Mouse (Mus musculus): Measurements from ENCODE around the gene Phkb. TPM values are rescaled to one million over a fixed set of nuclear protein-coding genes. Genes with fewer than 3 reads are reported as not detected.

The Phkb gene
- polyA plus RNA-seq, 1 experiment from 2014 or later, result 44.9 TPM

DNA sequence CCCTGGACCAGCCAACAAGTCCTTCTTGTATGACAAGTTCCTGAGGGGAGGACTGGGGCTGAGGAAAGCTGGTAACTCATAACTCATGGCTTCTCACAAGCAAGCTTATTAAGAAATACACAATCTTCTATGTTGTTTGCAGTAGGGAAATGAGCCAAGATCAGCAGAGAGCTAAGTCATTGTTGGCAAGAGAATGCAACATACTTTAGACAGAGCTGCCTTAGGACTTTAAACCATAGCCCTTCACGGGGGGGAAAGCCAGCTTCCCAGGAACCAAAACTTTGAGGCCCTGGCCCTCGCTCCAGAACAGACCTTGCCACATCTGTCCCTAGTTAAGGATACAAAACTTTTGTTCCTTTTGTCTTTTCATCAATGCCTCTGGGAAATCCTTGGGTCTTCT is 30.9 kb downstream of the Phkb start:
- Histone ChIP-seq H3K36me3 (replicated peaks) (no peaks in the 10 kb centered on the region), H3K27me3 (replicated peaks; ENCODE audit: low read depth, poor library complexity, severe bottlenecking) (no peaks in the 10 kb centered on the region), H3K27ac (replicated peaks) (no peak overlapping the region), H3K4me1 (no peaks in the 10 kb centered on the region), H3K4me3 (no peak overlapping the region), H3K9me3 (no peaks in the 10 kb centered on the region)
- WGBS, result 70% methylated on average over 2 of the region's 2 CpGs
- DNase-seq (ENCODE audit: low spot score), result no peak

DNA sequence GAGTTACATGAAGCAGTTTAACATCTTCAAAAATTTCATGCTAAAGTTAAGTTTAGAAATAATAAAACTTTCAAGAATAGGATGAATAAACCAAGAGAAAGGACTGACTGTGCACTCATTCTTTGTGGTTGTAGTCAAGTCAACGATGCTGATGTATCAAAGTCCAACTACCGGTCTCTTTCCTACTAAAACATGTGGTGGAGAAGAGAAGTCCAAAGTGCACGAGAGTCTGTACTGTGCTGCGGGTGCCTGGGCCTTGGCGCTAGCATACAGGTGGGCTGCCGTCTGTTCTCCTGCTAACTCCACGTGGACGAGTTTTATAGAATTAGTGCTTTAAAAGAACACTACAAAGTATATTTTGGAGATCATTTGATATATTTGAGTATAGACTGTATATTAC is 37.2 kb downstream of the Phkb start:
- Histone ChIP-seq H3K36me3 (replicated peaks) (peaks cover 31% of the 10 kb centered on the region), H3K4me3 (no peak overlapping the region), H3K27me3 (replicated peaks; ENCODE audit: low read depth, poor library complexity, severe bottlenecking) (no peaks in the 10 kb centered on the region), H3K9me3 (no peaks in the 10 kb centered on the region), H3K27ac (replicated peaks) (no peak overlapping the region), H3K4me1 (no peaks in the 10 kb centered on the region)
- WGBS, result 93% methylated on average over 8 of the region's 8 CpGs
- DNase-seq (ENCODE audit: low spot score), result no peak

DNA sequence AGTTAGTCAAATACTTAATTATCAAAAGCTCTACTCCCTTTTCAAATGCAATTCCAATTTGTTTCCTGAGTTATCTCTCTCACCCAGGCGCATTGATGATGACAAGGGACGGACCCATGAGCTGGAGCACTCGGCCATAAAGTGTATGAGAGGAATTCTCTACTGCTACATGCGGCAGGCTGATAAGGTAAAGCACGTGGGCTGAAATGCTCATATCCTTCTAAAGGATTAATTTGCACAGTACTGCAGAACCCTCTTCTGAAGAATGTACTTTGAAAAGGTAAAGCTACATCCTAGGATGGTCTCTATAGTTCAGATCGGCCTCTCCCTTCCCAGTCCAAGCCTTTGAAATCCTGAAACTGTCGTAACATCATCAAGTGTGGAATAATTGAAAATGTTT is 38.9 kb downstream of the Phkb start:
- Histone ChIP-seq H3K27me3 (replicated peaks; ENCODE audit: low read depth, poor library complexity, severe bottlenecking) (no peaks in the 10 kb centered on the region), H3K4me1 (no peaks in the 10 kb centered on the region), H3K4me3 (no peak overlapping the region), H3K9me3 (no peaks in the 10 kb centered on the region), H3K36me3 (replicated peaks) (peaks cover 38% of the 10 kb centered on the region), H3K27ac (replicated peaks) (no peak overlapping the region)
- WGBS, result 91% methylated on average over 7 of the region's 7 CpGs
- DNase-seq (ENCODE audit: low spot score), result no peak

DNA sequence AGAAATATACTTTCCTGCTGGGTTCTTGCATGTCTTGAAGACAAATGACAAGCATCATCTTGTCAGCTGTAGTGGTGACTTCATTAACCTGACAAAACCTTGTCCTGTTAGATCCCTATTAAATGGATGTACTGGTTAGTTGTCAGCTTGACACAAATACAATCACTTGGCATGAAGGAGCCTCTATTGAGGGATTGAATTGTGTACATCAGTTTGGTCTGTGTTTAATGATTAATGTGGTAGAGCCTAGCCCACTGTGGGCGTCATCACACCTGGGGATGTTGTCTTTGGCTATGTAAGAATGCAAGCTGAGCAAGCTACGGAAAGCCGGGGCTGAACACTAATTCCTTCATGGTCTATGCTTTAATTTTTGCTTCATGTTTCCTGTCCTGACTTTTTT is 44.1 kb downstream of the Phkb start:
- H3K27ac ChIP-seq (replicated peaks), result no peak overlapping the region
- no peaks in the 10 kb centered on the region for H3K9me3 ChIP-seq
- peaks cover 42% of the 10 kb centered on the region for H3K36me3 ChIP-seq (replicated peaks)
- 92% methylated on average over 3 of the region's 3 CpGs for WGBS
- no peaks in the 10 kb centered on the region for H3K27me3 ChIP-seq (replicated peaks; ENCODE audit: low read depth, poor library complexity, severe bottlenecking)
- H3K4me3 ChIP-seq, result no peak overlapping the region
- no peaks in the 10 kb centered on the region for H3K4me1 ChIP-seq
- no peak for DNase-seq (ENCODE audit: low spot score)

DNA sequence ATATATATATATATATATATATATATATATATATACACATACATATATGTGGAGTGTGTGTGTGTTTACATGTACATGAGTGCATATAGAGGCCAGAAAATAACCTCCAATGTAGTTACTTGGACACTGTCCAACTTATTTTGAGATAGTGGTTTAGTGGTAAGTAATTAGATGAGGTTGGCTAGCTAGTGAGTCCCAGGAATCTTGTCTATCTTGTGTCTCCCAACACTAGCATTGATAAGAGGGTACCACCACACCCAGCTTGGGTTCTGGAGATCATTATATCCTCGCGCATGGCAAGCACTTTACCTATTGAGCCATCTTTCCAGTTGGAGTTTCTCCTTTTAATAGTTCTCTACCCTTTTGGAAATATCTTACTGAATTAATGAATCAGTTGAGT is 56.9 kb downstream of the Phkb start:
- Histone ChIP-seq H3K36me3 (replicated peaks) (peaks cover 16% of the 10 kb centered on the region), H3K4me3 (no peak overlapping the region), H3K27ac (replicated peaks) (no peak overlapping the region), H3K4me1 (no peaks in the 10 kb centered on the region), H3K9me3 (no peaks in the 10 kb centered on the region), H3K27me3 (replicated peaks; ENCODE audit: low read depth, poor library complexity, severe bottlenecking) (no peaks in the 10 kb centered on the region)
- 90% methylated on average over 2 of the region's 2 CpGs for WGBS
- DNase-seq (ENCODE audit: low spot score), result no peak

DNA sequence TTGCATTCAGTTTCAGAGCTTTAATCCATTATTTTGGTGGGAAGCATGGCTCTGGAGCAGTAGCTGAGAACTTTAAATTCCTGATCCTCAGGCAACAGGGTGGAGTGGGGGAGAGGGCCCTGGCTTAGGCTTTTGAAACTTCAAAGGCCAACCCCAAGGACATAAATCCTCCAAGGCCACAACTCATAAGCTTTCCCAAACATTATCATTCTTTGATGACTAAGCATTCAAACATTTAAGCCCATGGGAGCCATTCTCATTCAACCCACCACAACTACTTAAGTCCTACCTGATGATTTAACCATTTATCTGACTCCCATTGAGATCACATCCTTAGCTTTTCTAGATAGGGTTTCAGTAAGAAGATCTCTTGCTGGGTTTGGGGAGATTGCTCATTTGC is 84.2 kb downstream of the Phkb start:
- Histone ChIP-seq H3K9me3 (no peaks in the 10 kb centered on the region), H3K27me3 (replicated peaks; ENCODE audit: low read depth, poor library complexity, severe bottlenecking) (no peaks in the 10 kb centered on the region), H3K27ac (replicated peaks) (no peak overlapping the region), H3K36me3 (replicated peaks) (peaks cover 9% of the 10 kb centered on the region; the same call in 1 of the 2 replicates), H3K4me3 (no peak overlapping the region), H3K4me1 (no peaks in the 10 kb centered on the region)
- no peak for DNase-seq (ENCODE audit: low spot score)

DNA sequence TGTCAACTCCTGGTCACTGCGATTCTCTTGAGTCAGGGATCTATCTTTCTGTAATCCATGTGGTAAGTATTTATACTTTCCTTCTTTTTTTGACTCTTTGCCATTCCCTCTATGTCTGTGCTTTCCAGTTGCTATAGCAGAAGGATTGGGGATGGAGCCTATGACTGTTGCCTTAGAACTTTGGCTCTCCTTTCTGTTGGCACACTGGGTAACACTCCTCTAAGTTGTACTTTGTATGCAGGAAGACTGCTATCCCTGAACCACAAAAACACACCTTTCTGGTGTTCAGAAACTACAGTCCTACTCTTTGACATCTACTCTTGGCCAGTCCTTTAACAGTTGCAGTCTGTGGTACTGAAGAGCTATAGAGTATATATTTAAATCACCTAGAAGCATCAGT is 84.8 kb downstream of the Phkb start:
- no peaks in the 10 kb centered on the region for H3K4me1 ChIP-seq
- H3K27ac ChIP-seq (replicated peaks), result no peak overlapping the region
- no peak for DNase-seq (ENCODE audit: low spot score)
- no peaks in the 10 kb centered on the region for H3K27me3 ChIP-seq (replicated peaks; ENCODE audit: low read depth, poor library complexity, severe bottlenecking)
- H3K4me3 ChIP-seq, result no peak overlapping the region
- peaks cover 9% of the 10 kb centered on the region; the same call in 1 of the 2 replicates for H3K36me3 ChIP-seq (replicated peaks)
- H3K9me3 ChIP-seq, result no peaks in the 10 kb centered on the region
- 95% methylated on average over 1 of the region's 1 CpGs for WGBS

DNA sequence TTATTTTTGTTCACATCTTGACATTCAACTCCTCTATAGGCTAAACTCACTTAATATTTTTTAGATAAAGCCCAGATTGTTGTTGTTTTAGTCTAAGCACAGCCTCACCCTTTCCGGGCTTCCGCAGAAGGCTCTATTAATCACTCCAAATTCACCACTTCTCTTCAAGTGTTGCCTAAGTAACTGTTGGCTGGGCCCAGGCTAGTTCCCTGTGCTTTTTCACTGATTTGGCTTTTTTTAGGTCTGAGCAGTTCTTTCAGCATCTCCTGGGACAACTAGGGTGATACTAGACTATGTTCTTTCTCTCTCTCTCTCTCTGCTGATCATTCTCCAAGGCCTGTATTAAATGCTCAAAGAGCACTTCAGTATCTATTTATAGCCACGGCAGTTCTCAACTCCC is 85.3 kb downstream of the Phkb start:
- no peak overlapping the region for H3K27ac ChIP-seq (replicated peaks)
- peaks cover 9% of the 10 kb centered on the region; the same call in 1 of the 2 replicates for H3K36me3 ChIP-seq (replicated peaks)
- DNase-seq (ENCODE audit: low spot score), result no peak
- WGBS, result 88% methylated on average over 3 of the region's 3 CpGs
- H3K9me3 ChIP-seq, result no peaks in the 10 kb centered on the region
- no peak overlapping the region for H3K4me3 ChIP-seq
- H3K4me1 ChIP-seq, result no peaks in the 10 kb centered on the region
- H3K27me3 ChIP-seq (replicated peaks; ENCODE audit: low read depth, poor library complexity, severe bottlenecking), result no peaks in the 10 kb centered on the region

DNA sequence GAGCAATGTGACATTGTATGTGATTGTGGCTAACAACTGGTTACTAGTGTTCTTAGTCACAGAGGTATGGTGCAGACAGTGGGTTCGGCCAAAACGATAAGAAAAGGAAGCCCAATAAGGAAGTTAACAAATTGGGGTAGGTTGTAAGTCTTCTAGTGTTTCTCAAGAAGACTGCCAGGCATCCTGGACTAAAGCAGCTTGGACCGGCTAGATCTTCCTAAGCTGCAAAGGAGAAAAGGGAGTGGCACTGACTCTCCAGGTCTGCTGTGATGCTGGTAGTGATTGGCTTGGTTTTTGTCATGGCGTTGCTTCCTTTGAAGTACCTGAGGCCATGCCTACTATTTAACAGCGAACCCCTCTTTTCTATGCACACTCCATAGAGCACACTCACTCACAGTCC is 95.4 kb downstream of the Phkb start:
- Histone ChIP-seq H3K27me3 (replicated peaks; ENCODE audit: low read depth, poor library complexity, severe bottlenecking) (no peaks in the 10 kb centered on the region), H3K36me3 (replicated peaks) (peaks cover 15% of the 10 kb centered on the region), H3K27ac (replicated peaks) (no peak overlapping the region), H3K4me1 (no peaks in the 10 kb centered on the region), H3K4me3 (no peak overlapping the region), H3K9me3 (no peaks in the 10 kb centered on the region)
- WGBS, result 94% methylated on average over 5 of the region's 5 CpGs
- DNase-seq (ENCODE audit: low spot score), result no peak

DNA sequence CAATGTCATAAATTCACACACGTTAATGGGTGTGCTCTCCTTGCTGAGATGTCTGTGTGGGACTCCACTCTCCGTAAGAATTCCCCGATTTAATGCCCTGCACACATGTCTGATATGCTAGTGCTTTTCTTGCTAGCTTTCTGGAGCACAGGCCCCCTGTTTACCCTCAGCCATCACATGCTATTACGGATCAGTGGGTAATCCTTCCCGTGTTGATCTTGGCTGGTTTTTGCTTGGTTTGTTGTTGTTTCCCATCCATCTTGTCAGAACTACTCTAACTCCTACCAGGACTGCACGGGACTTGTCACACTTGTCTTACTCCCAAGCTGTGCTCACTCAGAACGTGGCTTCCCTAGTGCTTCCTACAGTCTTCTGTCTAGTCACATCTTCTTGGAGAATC is 96.6 kb downstream of the Phkb start:
- 88% methylated on average over 7 of the region's 7 CpGs for WGBS
- Histone ChIP-seq H3K27ac (replicated peaks) (no peak overlapping the region), H3K36me3 (replicated peaks) (peaks cover 20% of the 10 kb centered on the region)

DNA sequence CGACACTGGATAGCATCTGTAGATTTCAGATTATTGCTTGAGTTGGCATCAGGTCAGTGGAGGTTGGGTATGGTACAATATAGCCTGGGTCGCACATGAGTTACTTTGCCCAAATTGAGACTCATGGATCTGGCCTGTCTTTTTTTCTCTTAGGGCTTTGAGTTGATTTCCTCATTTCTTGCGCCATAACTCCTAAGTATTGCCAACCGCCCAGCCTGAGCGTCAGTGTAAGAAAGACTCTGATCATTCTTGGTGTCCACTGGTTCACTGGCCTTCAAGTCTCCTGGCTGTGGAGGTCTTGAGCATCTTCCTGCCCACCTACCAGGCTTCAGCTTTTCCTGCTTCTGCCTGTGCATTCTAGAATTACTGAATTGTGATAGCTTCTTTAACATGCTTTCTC is 104.1 kb downstream of the Phkb start:
- H3K9me3 ChIP-seq, result no peaks in the 10 kb centered on the region
- no peak overlapping the region for H3K27ac ChIP-seq (replicated peaks)
- no peaks in the 10 kb centered on the region for H3K27me3 ChIP-seq (replicated peaks; ENCODE audit: low read depth, poor library complexity, severe bottlenecking)
- no peak for DNase-seq (ENCODE audit: low spot score)
- H3K4me1 ChIP-seq, result no peaks in the 10 kb centered on the region
- 95% methylated on average over 5 of the region's 5 CpGs for WGBS
- peaks cover 30% of the 10 kb centered on the region for H3K36me3 ChIP-seq (replicated peaks)
- no peak overlapping the region for H3K4me3 ChIP-seq

More for the DNA sequence above, 96.6 kb downstream of the Phkb start:
- Histone ChIP-seq H3K27me3 (replicated peaks; ENCODE audit: low read depth, poor library complexity, severe bottlenecking) (no peaks in the 10 kb centered on the region), H3K9me3 (no peaks in the 10 kb centered on the region), H3K4me1 (no peaks in the 10 kb centered on the region), H3K4me3 (no peak overlapping the region)
- DNase-seq (ENCODE audit: low spot score), result no peak

DNA sequence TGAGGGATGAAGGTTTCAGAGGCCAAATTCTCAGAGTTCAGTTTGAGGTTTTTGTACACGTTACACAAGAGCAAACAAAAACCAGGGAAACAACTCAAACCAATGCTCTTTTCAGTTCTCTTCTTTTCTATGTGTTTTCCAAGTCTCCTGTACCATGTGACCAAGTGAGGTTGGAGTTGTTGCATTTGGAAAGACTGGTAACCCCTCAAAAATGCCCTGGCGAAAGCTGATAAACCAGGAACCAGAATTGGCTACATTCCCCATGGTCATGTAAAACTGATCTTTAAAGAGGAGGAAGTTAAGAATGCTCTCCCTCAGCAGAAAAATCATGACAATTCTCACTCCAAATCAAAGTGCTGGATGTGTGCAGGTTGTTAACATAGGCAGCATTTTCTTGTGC is 117.6 kb downstream of the Phkb start:
- Histone ChIP-seq H3K4me1 (no peaks in the 10 kb centered on the region), H3K9me3 (no peaks in the 10 kb centered on the region), H3K36me3 (replicated peaks) (no peaks in the 10 kb centered on the region; the same call in none of the 2 replicates), H3K4me3 (no peak overlapping the region), H3K27me3 (replicated peaks; ENCODE audit: low read depth, poor library complexity, severe bottlenecking) (no peaks in the 10 kb centered on the region), H3K27ac (replicated peaks) (no peak overlapping the region)
- DNase-seq (ENCODE audit: low spot score), result no peak
- 94% methylated on average over 2 of the region's 2 CpGs for WGBS

DNA sequence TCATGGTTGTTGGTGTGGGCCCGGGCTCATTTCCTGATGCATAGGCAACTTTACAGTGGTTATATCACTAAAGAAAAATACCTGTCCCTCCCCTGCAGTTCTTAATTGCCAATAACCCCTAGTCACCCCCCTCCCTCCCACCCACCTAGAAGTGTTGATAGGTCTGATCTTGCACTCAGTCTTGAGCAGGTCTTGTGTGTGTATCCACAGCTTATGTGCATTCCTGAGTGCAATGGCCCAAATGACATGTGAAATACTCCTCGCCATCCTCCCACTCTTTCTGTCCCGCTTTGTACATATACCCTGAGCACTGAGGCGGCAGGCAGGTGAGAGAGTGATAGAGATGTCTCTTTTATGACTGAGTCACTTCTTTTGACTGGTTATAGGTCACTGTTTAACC is 119.1 kb downstream of the Phkb start:
- no peak for DNase-seq (ENCODE audit: low spot score)
- H3K9me3 ChIP-seq, result no peaks in the 10 kb centered on the region
- H3K36me3 ChIP-seq (replicated peaks), result no peaks in the 10 kb centered on the region; the same call in none of the 2 replicates
- WGBS, result 93% methylated on average over 4 of the region's 4 CpGs
- H3K4me3 ChIP-seq, result no peak overlapping the region
- H3K27me3 ChIP-seq (replicated peaks; ENCODE audit: low read depth, poor library complexity, severe bottlenecking), result no peaks in the 10 kb centered on the region
- H3K4me1 ChIP-seq, result no peaks in the 10 kb centered on the region
- H3K27ac ChIP-seq (replicated peaks), result no peak overlapping the region

DNA sequence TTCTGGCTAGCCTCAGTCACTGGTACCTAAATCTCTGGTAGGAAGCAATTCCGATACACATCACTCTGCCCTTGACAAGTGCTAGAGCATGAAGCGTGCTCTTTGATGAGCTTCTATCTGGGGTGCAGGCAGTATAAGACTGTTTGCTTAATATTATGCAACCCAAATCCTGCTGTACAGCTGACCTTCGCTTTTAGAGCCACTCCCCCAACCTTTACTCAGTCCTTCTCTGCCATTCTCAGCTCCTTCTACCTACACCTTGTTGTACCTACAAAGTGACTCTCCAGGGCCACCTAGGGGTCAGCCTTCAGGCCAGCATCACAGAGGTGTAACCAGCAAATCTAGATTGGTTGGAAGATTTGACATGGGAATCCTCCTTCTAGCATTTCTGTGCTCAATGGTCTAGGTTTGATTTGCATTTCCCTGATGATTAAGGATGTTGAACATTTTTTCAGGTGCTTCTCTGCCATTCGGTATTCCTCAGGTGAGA is 136.9 kb downstream of the Phkb start:
- H3K4me1 ChIP-seq, result no peaks in the 10 kb centered on the region
- DNase-seq (ENCODE audit: low spot score), result no peak
- H3K36me3 ChIP-seq (replicated peaks), result peaks cover 14% of the 10 kb centered on the region
- WGBS, result 92% methylated on average over 4 of the region's 4 CpGs
- H3K27ac ChIP-seq (replicated peaks), result no peak overlapping the region
- H3K9me3 ChIP-seq, result no peaks in the 10 kb centered on the region
- H3K27me3 ChIP-seq (replicated peaks; ENCODE audit: low read depth, poor library complexity, severe bottlenecking), result no peaks in the 10 kb centered on the region
- no peak overlapping the region for H3K4me3 ChIP-seq

All from embryonic facial prominence, embryonic 10.5 days (tissue).